Mouse (Mus musculus) CH12.LX (cell line): ENCODE measurements at regions not wholly inside any gene's neighbourhood (a gene's known extent, or its start where the extent isn't known, plus 50 kb on each side); places are given as distances from the start of the nearest gene placed in this dataset.

ENCODE experiments used
- CTCF ChIP-seq, 2 experiments: IDR thresholded peaks in 1 of 2; conservative IDR thresholded peaks in 1 of 2; 2 replicates each; pipeline ENCODE4 v1.5.1; 2011 to 2012; ENCODE audit warnings: low read depth in 2 of 2, low read length in 2 of 2, improper control_type of control experiment in 1 of 2, inconsistent platforms in 1 of 2, mild to moderate bottlenecking in 1 of 2, moderate library complexity in 1 of 2
- ELF1 ChIP-seq: IDR thresholded peaks from 2 replicates; pipeline ENCODE4 v1.6.1; 2014; ENCODE audit warnings: low read depth, mild to moderate bottlenecking, inconsistent platforms, low read length, improper control_type of control experiment
- EP300 ChIP-seq: IDR thresholded peaks from 2 replicates; pipeline ENCODE4 v1.6.1; 2011; ENCODE audit warnings: low read length, improper control_type of control experiment
- MAX ChIP-seq: IDR thresholded peaks from 2 replicates; pipeline ENCODE4 v1.6.1; 2011; ENCODE audit warnings: low read length, improper control_type of control experiment
- MAZ ChIP-seq: IDR thresholded peaks from 2 replicates; pipeline ENCODE4 v1.6.1; 2012; ENCODE audit warnings: low read depth, mild to moderate bottlenecking, inconsistent platforms, low read length, improper control_type of control experiment, moderate library complexity
- MXI1 ChIP-seq: IDR thresholded peaks from 2 replicates; pipeline ENCODE4 v1.6.1; 2011; ENCODE audit warnings: mild to moderate bottlenecking, low read depth, low read length, improper control_type of control experiment
- NRF1 ChIP-seq: IDR thresholded peaks from 2 replicates; pipeline ENCODE4 v1.6.1; 2014; ENCODE audit warnings: low read depth, mild to moderate bottlenecking, inconsistent platforms, low read length, improper control_type of control experiment, moderate library complexity
- POLR2A ChIP-seq: IDR thresholded peaks from 2 replicates; pipeline ENCODE4 v1.6.1; 2011; ENCODE audit warnings: low read depth, mild to moderate bottlenecking, improper control_type of control experiment, low read length

DNA sequence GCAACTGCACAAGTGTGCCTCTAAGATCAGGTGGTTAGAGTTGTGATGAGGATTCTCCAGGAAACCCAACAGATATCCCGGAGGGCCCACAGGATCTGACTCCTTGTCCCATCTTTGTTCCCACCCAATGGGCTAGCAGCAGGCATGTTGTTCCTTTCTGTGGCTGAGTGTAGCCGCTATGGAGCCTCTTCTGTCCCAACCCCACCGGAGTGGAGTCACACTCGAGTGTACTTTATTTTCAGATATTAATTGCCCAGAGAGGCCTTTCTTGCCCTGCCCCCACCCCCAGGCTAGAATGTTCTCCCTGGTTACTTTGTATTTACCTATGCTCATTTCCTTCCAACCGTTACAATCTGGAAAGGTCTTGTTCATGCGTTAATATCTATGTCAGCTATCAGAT is 70.4 kb upstream of the Anapc15-ps start:
- no peak for TF ChIP-seq ELF1
- no peak for TF ChIP-seq CTCF (conservative IDR thresholded peaks at IDR 0.05 in 1 of 2, IDR thresholded peaks at IDR 0.05 in 1 of 2; ENCODE audit: low read depth in 2 of 2, low read length in 2 of 2)
- TF ChIP-seq MAX, result no peak
- no peak for TF ChIP-seq POLR2A
- TF ChIP-seq MXI1, result no peak
- no peak for TF ChIP-seq EP300
- TF ChIP-seq MAZ, result no peak
- TF ChIP-seq NRF1, result no peak
